Mouse (Mus musculus): ENCODE results near the gene Hist1h2an. TPM values are rescaled to one million over a fixed set of nuclear protein-coding genes. Genes with fewer than 3 reads are reported as not detected.
"Not testable (repeated sequence)": the region's sequence is repeated elsewhere in the genome, so short reads cannot be mapped to it uniquely, and the experiment has no call there.

Hist1h2an gene
- total RNA-seq, 4 experiments from 2014 or later: 3.2 TPM; not detected in 3

- no peak for DNase-seq (ENCODE audit: low spot score in 2 of 2)
Measured at GRCm38 (mm10) chr13:21783734-21784161, 3.3 kb downstream of the Hist1h2an start.

GRCm38 (mm10) chr13:21783255-21783617, 3.8 kb downstream of the Hist1h2an start, which contains the start of gene Hist1h3i:
Hist1h3i (minus strand) TSS chr13:21783370.
- peak; percentile 42 to 61 for DNase-seq (ENCODE audit: low spot score in 2 of 2)

GRCm38 (mm10) chr13:21782361-21783254, 4.4 kb downstream of the Hist1h2an start:
- DNase-seq (ENCODE audit: low spot score in 2 of 2): not testable (repeated sequence)

- DNase-seq (ENCODE audit: low spot score in 2 of 2): no peak
Measured at GRCm38 (mm10) chr13:21781639-21782038, 5.4 kb downstream of the Hist1h2an start.

GRCm38 (mm10) chr13:21781021-21781555, 5.9 kb downstream of the Hist1h2an start:
- DNase-seq (ENCODE audit: low spot score in 2 of 2): no peak

GRCm38 (mm10) chr13:21779767-21780731, 7.0 kb downstream of the Hist1h2an start, which contains the start of gene Hist1h1b:
Hist1h1b (minus strand) TSS chr13:21780625.
- DNase-seq (ENCODE audit: low spot score in 2 of 2): peak; percentile 26 to 42

GRCm38 (mm10) chr13:21778814-21779766, 7.9 kb downstream of the Hist1h2an start:
- peak; percentile 63 to 64 for DNase-seq (ENCODE audit: low spot score in 2 of 2)

GRCm38 (mm10) chr13:21755707-21756106, 31.3 kb downstream of the Hist1h2an start:
- no peak for DNase-seq (ENCODE audit: low spot score in 2 of 2)

GRCm38 (mm10) chr13:21754294-21755001, 32.6 kb downstream of the Hist1h2an start:
- not testable (repeated sequence) for DNase-seq (ENCODE audit: low spot score in 2 of 2)

GRCm38 (mm10) chr13:21753524-21754285, 33.3 kb downstream of the Hist1h2an start, which contains the start of the genes Hist1h2ak and Hist1h2bn:
Hist1h2ak (minus strand) TSS chr13:21753827.
Hist1h2bn (plus strand) TSS chr13:21754123.
- peak; percentile 57 to 79 for DNase-seq (ENCODE audit: low spot score in 2 of 2)

- no peak for DNase-seq (ENCODE audit: low spot score in 2 of 2)
Measured at GRCm38 (mm10) chr13:21753051-21753523, 33.9 kb downstream of the Hist1h2an start.

GRCm38 (mm10) chr13:21752356-21752755, 34.7 kb downstream of the Hist1h2an start:
- DNase-seq (ENCODE audit: low spot score in 2 of 2): no peak

GRCm38 (mm10) chr13:21751827-21752226, 35.2 kb downstream of the Hist1h2an start:
- no peak for DNase-seq (ENCODE audit: low spot score in 2 of 2)

GRCm38 (mm10) chr13:21751417-21751816, 35.6 kb downstream of the Hist1h2an start:
- no peak for DNase-seq (ENCODE audit: low spot score in 2 of 2)

GRCm38 (mm10) chr13:21750159-21751017, 36.6 kb downstream of the Hist1h2an start, which contains the start of gene Hist1h4k:
Hist1h4k (minus strand) TSS chr13:21750505.
- peak; percentile 89 to 94 for DNase-seq (ENCODE audit: low spot score in 2 of 2)

GRCm38 (mm10) chr13:21749387-21750158, 37.4 kb downstream of the Hist1h2an start:
- no peak for DNase-seq (ENCODE audit: low spot score in 2 of 2)

- no peak for DNase-seq (ENCODE audit: low spot score in 2 of 2)
Measured at GRCm38 (mm10) chr13:21745006-21745405, 42.0 kb downstream of the Hist1h2an start.
